Mouse (Mus musculus): Measurements from ENCODE around the gene Gm20509. TPM values are rescaled to one million over a fixed set of nuclear protein-coding genes. Genes with fewer than 3 reads are reported as not detected.

The Gm20509 gene
- polyA plus RNA-seq, 1 experiment, result not detected

DNA sequence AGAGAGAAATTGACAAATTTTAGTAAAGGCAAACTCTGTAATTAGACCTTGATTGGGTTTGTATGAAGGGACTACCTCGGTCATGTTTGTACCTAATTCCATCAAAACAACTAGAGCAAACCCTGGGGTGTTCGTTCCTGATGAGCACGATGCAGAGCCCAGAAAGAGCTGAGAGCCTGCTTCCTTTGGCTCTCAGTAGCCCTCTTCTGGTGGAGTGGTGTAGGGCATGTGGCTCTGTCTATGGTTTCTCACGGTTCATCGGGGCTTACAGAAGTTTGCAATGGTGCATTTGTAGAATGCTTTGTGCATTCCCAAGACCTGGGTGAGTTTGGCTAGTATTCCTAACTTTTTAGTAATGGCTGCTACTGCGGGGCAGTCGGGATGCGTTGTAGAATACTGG is 19.5 kb downstream of the Gm20509 start:
- Histone ChIP-seq H3K4me3 (ENCODE audit: control insufficient read depth, insufficient read depth, low read length) (no peak overlapping the region), H3K27me3 (ENCODE audit: control insufficient read depth, insufficient read depth, low read length) (no peaks in the 10 kb centered on the region), H3K4me1 (replicated peaks; ENCODE audit: control insufficient read depth, insufficient read depth, low read length) (no peaks in the 10 kb centered on the region), H3K27ac (ENCODE audit: control insufficient read depth, insufficient read depth, low read length) (no peak overlapping the region), H3K36me3 (ENCODE audit: control insufficient read depth, insufficient read depth, low read length) (peaks cover 58% of the 10 kb centered on the region)
- WGBS, result 60% methylated on average over 8 of the region's 8 CpGs
- peak; percentile 22 for DNase-seq
- no peak for TF ChIP-seq POLR2A (IDR thresholded peaks at IDR 0.05; ENCODE audit: control insufficient read depth, extremely low read depth, insufficient read depth, low read length, poor library complexity)
- TF ChIP-seq CTCF (IDR thresholded peaks at IDR 0.05; ENCODE audit: borderline replicate concordance, control insufficient read depth, extremely low read depth, insufficient read depth, low read length, poor library complexity), result no peak

DNA sequence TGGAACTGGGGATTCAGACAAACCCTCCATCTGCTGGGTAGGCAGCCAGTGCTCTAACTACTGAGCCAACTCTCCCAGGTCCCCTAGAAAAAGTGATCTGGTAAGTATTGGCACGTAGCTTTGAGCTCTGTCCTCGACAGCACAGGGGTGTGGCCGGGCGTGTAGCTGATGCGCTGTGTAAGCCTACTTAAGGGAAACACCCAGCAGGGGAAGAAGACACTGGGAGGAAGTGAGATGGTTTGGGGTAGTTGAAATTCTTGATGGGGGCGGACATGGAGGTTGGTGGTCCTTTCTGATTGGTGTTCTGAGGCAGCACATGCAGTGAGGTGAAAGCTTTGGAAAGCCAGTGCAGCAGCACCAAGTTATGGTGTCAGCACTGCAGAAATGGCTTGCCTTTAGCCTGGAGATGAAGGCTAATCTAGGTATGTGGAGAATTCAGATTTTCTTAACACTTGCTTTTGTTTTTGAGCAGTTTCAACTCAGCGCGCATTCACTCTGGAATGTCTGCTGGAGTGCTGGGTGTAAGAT is 22.8 kb downstream of the Gm20509 start:
- Histone ChIP-seq H3K27ac (ENCODE audit: control insufficient read depth, insufficient read depth, low read length) (no peak overlapping the region), H3K4me1 (replicated peaks; ENCODE audit: control insufficient read depth, insufficient read depth, low read length) (no peaks in the 10 kb centered on the region), H3K4me3 (ENCODE audit: control insufficient read depth, insufficient read depth, low read length) (no peak overlapping the region), H3K27me3 (ENCODE audit: control insufficient read depth, insufficient read depth, low read length) (no peaks in the 10 kb centered on the region), H3K36me3 (ENCODE audit: control insufficient read depth, insufficient read depth, low read length) (peaks cover 49% of the 10 kb centered on the region)
- 93% methylated on average over 8 of the region's 8 CpGs for WGBS
- no peak for DNase-seq
- TF ChIP-seq POLR2A (IDR thresholded peaks at IDR 0.05; ENCODE audit: control insufficient read depth, extremely low read depth, insufficient read depth, low read length, poor library complexity) (no peak), CTCF (IDR thresholded peaks at IDR 0.05; ENCODE audit: borderline replicate concordance, control insufficient read depth, extremely low read depth, insufficient read depth, low read length, poor library complexity) (no peak)

DNA sequence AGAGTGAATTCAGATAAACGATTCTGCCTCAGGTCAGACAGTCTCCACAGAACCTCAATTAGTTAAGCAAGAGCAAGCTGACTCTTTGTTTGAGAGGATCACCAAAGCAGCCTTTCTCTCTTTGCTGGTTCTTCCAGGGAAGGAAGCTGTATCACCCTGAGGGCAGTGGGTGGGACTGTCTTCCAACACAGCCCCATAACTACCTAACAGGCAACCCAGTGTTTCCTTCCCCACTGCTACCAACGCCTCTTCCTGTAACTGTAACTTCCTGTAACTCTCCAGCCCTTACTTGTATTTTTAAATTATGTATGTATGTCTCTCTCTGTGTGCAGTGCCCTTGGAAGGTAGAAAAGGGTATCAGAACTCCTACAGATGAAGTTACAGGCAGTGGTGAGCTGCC is 25.2 kb downstream of the Gm20509 start:
- Histone ChIP-seq H3K27ac (ENCODE audit: control insufficient read depth, insufficient read depth, low read length) (no peak overlapping the region), H3K4me3 (ENCODE audit: control insufficient read depth, insufficient read depth, low read length) (no peak overlapping the region)

DNA sequence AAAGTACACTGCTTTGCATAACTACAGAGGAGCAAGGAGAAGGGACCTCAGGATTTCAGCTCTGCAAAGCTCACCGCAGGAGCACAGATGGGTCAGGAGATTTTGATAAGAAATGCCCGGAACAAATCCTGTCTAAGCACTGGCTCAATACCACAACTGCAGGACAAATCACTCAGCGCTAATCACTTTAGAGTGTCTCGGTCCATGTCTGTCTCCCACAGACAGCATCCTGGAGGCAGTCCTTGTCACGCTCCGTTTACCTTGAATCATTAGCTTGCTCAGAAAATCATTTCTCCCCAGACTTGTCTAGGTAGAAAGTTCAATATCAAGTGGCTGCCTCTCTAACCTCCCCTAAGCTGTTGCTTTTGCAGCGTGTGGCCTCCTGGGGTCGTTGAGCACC is 27.6 kb downstream of the Gm20509 start:
- WGBS, result 93% methylated on average over 8 of the region's 8 CpGs
- H3K36me3 ChIP-seq (ENCODE audit: control insufficient read depth, insufficient read depth, low read length), result peaks cover 23% of the 10 kb centered on the region
- TF ChIP-seq CTCF (IDR thresholded peaks at IDR 0.05; ENCODE audit: borderline replicate concordance, control insufficient read depth, extremely low read depth, insufficient read depth, low read length, poor library complexity), result no peak
- TF ChIP-seq POLR2A (IDR thresholded peaks at IDR 0.05; ENCODE audit: control insufficient read depth, extremely low read depth, insufficient read depth, low read length, poor library complexity), result no peak
- DNase-seq, result no peak
- no peak overlapping the region for H3K4me3 ChIP-seq (ENCODE audit: control insufficient read depth, insufficient read depth, low read length)
- H3K27me3 ChIP-seq (ENCODE audit: control insufficient read depth, insufficient read depth, low read length), result no peaks in the 10 kb centered on the region
- H3K27ac ChIP-seq (ENCODE audit: control insufficient read depth, insufficient read depth, low read length), result no peak overlapping the region
- H3K4me1 ChIP-seq (replicated peaks; ENCODE audit: control insufficient read depth, insufficient read depth, low read length), result no peaks in the 10 kb centered on the region

More for the DNA sequence above, 25.2 kb downstream of the Gm20509 start:
- Histone ChIP-seq H3K27me3 (ENCODE audit: control insufficient read depth, insufficient read depth, low read length) (no peaks in the 10 kb centered on the region), H3K4me1 (replicated peaks; ENCODE audit: control insufficient read depth, insufficient read depth, low read length) (no peaks in the 10 kb centered on the region), H3K36me3 (ENCODE audit: control insufficient read depth, insufficient read depth, low read length) (peaks cover 32% of the 10 kb centered on the region)
- WGBS, result 40% methylated on average over 2 of the region's 2 CpGs
- TF ChIP-seq CTCF (IDR thresholded peaks at IDR 0.05; ENCODE audit: borderline replicate concordance, control insufficient read depth, extremely low read depth, insufficient read depth, low read length, poor library complexity), result no peak
- no peak for TF ChIP-seq POLR2A (IDR thresholded peaks at IDR 0.05; ENCODE audit: control insufficient read depth, extremely low read depth, insufficient read depth, low read length, poor library complexity)
- DNase-seq, result no peak

DNA sequence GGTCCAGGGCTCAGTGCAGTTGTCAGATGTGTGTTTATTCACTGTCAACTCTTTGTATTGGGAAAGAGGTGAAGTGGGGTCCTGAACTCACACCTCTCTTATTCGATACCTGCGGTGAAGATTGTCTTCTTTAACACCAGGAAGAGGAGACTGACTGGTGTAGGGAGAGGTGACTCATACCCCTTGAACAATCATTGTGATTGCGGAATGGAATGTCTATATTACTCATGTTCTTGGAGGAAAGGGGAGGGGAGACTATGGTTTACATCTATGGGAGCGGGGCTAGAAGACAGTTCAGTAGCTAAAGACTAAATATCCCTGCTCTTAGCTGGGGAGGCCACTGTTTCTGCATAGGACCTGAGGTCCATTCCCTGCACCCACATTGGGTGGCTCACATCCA is 28.3 kb downstream of the Gm20509 start:
- Histone ChIP-seq H3K27me3 (ENCODE audit: control insufficient read depth, insufficient read depth, low read length) (no peaks in the 10 kb centered on the region), H3K4me1 (replicated peaks; ENCODE audit: control insufficient read depth, insufficient read depth, low read length) (no peaks in the 10 kb centered on the region), H3K36me3 (ENCODE audit: control insufficient read depth, insufficient read depth, low read length) (peaks cover 16% of the 10 kb centered on the region), H3K4me3 (ENCODE audit: control insufficient read depth, insufficient read depth, low read length) (no peak overlapping the region), H3K27ac (ENCODE audit: control insufficient read depth, insufficient read depth, low read length) (no peak overlapping the region)
- no peak for TF ChIP-seq POLR2A (IDR thresholded peaks at IDR 0.05; ENCODE audit: control insufficient read depth, extremely low read depth, insufficient read depth, low read length, poor library complexity)
- no peak for TF ChIP-seq CTCF (IDR thresholded peaks at IDR 0.05; ENCODE audit: borderline replicate concordance, control insufficient read depth, extremely low read depth, insufficient read depth, low read length, poor library complexity)
- no peak for DNase-seq
- WGBS, result 94% methylated on average over 4 of the region's 4 CpGs

DNA sequence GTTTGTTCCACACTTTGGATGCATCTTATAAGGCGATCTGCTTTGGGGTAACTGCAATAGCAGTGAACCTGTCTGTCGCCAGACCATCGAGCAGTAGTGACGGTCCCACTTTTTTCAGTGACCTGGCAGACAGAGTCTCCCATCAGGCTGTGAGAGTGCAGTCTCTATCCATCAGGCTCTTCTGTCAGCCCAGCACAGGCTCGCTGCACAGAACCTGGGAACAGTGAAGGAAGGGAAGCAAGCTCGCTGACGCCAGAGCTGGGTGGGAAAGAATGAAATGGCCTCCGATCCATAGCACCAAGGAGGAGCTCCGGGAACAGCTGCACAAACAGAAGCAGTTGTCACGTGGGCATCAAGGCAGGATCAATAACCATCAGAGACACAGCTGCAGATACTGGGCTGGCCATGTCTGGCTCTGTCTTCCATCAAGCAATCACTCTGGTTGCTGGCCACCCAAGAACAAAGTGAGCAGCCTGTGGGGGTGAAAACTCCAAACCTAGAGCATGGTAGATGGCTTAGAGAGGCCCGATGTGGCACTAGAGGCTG is 35.1 kb downstream of the Gm20509 start:
- no peaks in the 10 kb centered on the region for H3K27me3 ChIP-seq (ENCODE audit: control insufficient read depth, insufficient read depth, low read length)
- no peak overlapping the region for H3K27ac ChIP-seq (ENCODE audit: control insufficient read depth, insufficient read depth, low read length)
- 92% methylated on average over 11 of the region's 11 CpGs for WGBS
- no peaks in the 10 kb centered on the region for H3K4me1 ChIP-seq (replicated peaks; ENCODE audit: control insufficient read depth, insufficient read depth, low read length)
- no peaks in the 10 kb centered on the region for H3K36me3 ChIP-seq (ENCODE audit: control insufficient read depth, insufficient read depth, low read length)
- DNase-seq, result no peak
- H3K4me3 ChIP-seq (ENCODE audit: control insufficient read depth, insufficient read depth, low read length), result no peak overlapping the region
- TF ChIP-seq CTCF (IDR thresholded peaks at IDR 0.05; ENCODE audit: borderline replicate concordance, control insufficient read depth, extremely low read depth, insufficient read depth, low read length, poor library complexity) (no peak), POLR2A (IDR thresholded peaks at IDR 0.05; ENCODE audit: control insufficient read depth, extremely low read depth, insufficient read depth, low read length, poor library complexity) (no peak)

DNA sequence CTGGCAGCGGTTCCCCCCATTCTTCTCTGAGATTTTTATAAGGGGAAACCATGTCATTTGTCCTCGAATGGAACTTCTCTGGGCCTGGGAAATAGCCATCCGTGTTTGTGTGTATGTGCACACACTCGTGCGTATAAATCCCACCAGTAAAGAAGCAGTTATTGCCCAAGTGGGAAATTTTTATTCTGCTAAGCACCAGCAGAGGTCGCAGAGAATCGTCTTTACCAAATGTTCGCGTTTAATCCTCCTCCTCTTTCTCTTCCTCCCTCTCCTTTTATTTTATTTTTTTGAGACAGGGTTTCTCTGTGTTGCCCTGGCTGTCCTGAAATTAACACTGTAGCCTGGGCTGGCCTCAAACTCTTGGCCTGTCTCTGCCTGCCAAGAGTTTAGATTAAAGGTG is 52.1 kb downstream of the Gm20509 start:
- Histone ChIP-seq H3K27ac (ENCODE audit: control insufficient read depth, insufficient read depth, low read length) (no peak overlapping the region), H3K4me1 (replicated peaks; ENCODE audit: control insufficient read depth, insufficient read depth, low read length) (no peaks in the 10 kb centered on the region), H3K27me3 (ENCODE audit: control insufficient read depth, insufficient read depth, low read length) (no peaks in the 10 kb centered on the region), H3K4me3 (ENCODE audit: control insufficient read depth, insufficient read depth, low read length) (no peak overlapping the region), H3K36me3 (ENCODE audit: control insufficient read depth, insufficient read depth, low read length) (no peaks in the 10 kb centered on the region)
- WGBS, result 65% methylated on average over 9 of the region's 9 CpGs
- TF ChIP-seq CTCF (IDR thresholded peaks at IDR 0.05; ENCODE audit: borderline replicate concordance, control insufficient read depth, extremely low read depth, insufficient read depth, low read length, poor library complexity), result no peak
- TF ChIP-seq POLR2A (IDR thresholded peaks at IDR 0.05; ENCODE audit: control insufficient read depth, extremely low read depth, insufficient read depth, low read length, poor library complexity), result no peak
- no peak for DNase-seq

Data from thymus, adult 2 months (tissue).